Mouse (Mus musculus) lung, postnatal 36 days (tissue): ENCODE results near the gene Amz2.

Experiments
- DNase-seq: peaks from one replicate; pipeline ENCODE4 v3.0.0; 2022; ENCODE audit warnings: mixed read lengths

Gene Amz2

DNA sequence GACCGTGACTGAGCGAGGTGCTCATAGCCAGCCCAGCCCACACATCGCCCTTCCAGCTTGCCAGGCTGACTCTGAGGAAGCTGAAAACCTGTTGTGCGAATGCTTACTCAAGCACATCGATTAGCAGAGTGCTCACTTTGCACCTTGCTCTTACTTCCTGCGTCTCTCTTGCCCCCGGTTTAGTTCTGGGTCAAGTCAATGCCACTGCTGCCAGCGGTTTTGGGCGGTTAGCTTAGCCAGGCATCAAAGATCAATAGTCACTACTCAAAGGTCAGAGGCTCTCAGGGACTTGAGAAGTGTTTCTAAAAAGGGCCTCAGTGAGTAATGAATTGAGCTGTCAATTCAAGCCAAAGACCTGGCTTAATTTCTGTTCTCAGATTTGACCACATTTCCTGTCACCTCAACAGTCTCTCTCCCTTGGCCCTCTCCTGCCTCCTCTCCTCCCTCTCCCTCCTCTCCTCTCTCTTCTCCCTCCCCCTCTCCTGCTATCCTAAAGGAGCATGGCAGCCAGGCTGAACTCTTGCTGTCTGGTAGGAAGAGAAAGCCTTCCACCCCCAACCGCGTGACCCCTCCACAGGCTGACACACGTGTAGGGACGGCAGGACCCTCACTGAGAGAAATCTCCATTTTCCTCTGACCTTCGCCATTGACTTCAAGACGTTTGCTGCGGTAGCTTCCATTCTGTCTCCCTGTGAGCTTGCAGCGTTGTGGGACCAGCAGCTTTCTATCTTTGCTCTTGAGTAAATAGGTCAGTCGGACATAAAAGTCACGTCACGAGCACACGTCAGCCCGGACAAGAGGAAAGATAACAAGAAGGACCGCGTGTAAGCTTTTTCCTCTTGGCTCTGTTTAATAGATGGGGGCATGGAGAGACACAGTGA is 69.4 kb downstream of the Amz2 start:
- DNase-seq, result no peak

- DNase-seq, result no peak
Observed at GRCm38 (mm10) chr11:109495771-109496474, 70.2 kb downstream of the Amz2 start.

GRCm38 (mm10) chr11:109496475-109496993 is 70.8 kb downstream of the Amz2 start:
- DNase-seq, result no peak

DNA sequence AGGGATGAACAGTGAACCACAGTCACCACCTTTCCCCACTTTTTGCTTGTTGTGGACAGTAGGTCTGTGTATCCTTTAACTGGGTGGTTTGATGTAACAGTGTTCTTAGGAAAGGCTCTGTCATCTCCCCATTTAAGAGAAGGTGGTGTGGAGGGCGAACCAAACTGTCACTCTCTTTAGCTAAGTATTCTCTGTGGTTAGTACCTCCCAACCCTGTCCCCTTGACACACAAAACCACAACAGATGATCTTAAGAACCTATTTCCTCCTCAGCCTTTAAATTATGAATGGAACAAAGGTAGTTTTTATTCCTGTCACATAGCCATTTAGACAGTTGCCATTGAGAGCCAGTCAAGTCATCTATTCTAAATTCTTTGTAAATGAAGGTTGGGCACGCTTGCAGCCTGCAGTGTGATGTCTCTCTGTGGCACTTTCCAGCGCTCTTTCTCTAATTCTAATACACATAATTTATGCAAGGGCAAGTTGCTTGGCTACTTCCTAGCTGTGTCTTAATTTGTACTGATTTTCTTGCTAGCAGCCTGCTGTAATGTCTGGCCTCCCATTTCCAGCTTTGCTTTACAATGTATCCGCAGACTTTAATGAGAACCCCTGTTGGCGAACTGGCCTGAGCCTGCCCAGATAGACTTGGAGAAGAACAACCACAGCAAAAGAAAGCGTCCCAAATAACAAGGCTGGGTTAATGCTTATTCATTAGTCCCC is 71.4 kb downstream of the Amz2 start:
- no peak for DNase-seq

DNA sequence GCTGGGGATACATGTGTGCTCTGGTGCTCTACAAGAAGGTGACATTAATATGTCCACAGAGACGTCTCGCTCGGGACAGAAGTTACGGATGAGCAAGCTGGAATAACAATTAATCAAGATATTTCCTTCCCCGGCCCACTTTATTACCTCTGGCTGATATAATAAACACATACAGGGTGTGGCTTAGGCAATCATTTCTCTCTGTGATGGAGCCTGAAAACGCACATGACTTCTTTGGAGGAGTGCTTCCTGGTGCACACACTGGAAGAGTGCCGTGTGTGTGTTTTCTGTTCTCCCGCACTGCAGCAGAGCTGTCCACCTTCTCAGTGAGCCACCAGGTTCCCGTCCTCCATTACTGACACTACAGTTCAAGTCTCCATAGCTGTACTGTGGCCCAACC is 72.2 kb downstream of the Amz2 start:
- no peak for DNase-seq

GRCm38 (mm10) chr11:109500206-109500605 is 74.5 kb downstream of the Amz2 start:
- no peak for DNase-seq
